Comparison of ENCODE assay signal across 16 mouse cellular contexts in genomic region chr9:23433238-23433637, GRCm38 (mm10).
"Had no signal": no experiment of that assay in that cellular context is flagged by ENCODE, and none has a peak within 500 bp of the region (broad histone marks: within the 10 kb centered on the region; RNA-seq: fewer than 3 reads in every experiment).

No protein-coding gene starts in this region.

- DNase-seq: gastrocnemius, adult 2 months; gastrocnemius, postnatal 10 days; gastrocnemius, postnatal 36 days; heart, adult 2 months; heart, postnatal 14 days; heart, postnatal 36 days; kidney, adult 18-20 months; kidney, adult 8-10 months; kidney, postnatal 10 days; kidney, postnatal 25 days; kidney, postnatal 4 days had no signal

- ATAC-seq: hindbrain, embryonic 16.5 days; inflammation-experienced regulatory T-cells, adult 6 months; intestine, embryonic 15.5 days; intestine, postnatal 0 days; liver, embryonic 12.5 days had no signal
